Mouse (Mus musculus) lung, postnatal 36 days (tissue): ENCODE measurements around the gene Rsph9.

Experiments
- DNase-seq: peaks from one replicate; pipeline ENCODE4 v3.0.0; 2022; ENCODE audit warnings: mixed read lengths

The Rsph9 gene

GRCm38 (mm10) chr17:46098525-46098924, 45.5 kb downstream of the Rsph9 start:
- DNase-seq, result peak; percentile 64

GRCm38 (mm10) chr17:46091899-46092298, 52.1 kb downstream of the Rsph9 start:
- no peak for DNase-seq

GRCm38 (mm10) chr17:46091351-46091750, 52.7 kb downstream of the Rsph9 start:
- DNase-seq, result no peak

- DNase-seq, result no peak
Observed at GRCm38 (mm10) chr17:46086341-46086870, 57.6 kb downstream of the Rsph9 start.

GRCm38 (mm10) chr17:46084091-46084501, 59.9 kb downstream of the Rsph9 start:
- peak; percentile 94 for DNase-seq

- DNase-seq, result no peak
Observed at GRCm38 (mm10) chr17:46083381-46083780, 60.6 kb downstream of the Rsph9 start.

GRCm38 (mm10) chr17:46081657-46082056, 62.4 kb downstream of the Rsph9 start:
- peak; percentile 62 for DNase-seq

GRCm38 (mm10) chr17:46081042-46081441, 63.0 kb downstream of the Rsph9 start:
- peak; percentile 69 for DNase-seq

GRCm38 (mm10) chr17:46080388-46080787, 63.6 kb downstream of the Rsph9 start:
- no peak for DNase-seq

- DNase-seq, result no peak
Observed at GRCm38 (mm10) chr17:46079037-46079436, 65.0 kb downstream of the Rsph9 start.

- DNase-seq, result no peak
Observed at GRCm38 (mm10) chr17:46077921-46078534, 66.0 kb downstream of the Rsph9 start.

GRCm38 (mm10) chr17:46076260-46076551, 67.8 kb downstream of the Rsph9 start:
- peak; percentile 53 for DNase-seq

GRCm38 (mm10) chr17:46075551-46076259, 68.3 kb downstream of the Rsph9 start:
- no peak for DNase-seq

- DNase-seq, result peak; percentile 85
Observed at GRCm38 (mm10) chr17:46075116-46075485, 68.9 kb downstream of the Rsph9 start.

- DNase-seq, result no peak
Observed at GRCm38 (mm10) chr17:46074398-46075115, 69.5 kb downstream of the Rsph9 start.

- DNase-seq, result peak; percentile 95
Observed at GRCm38 (mm10) chr17:46073730-46074301, 70.2 kb downstream of the Rsph9 start.
